Mouse (Mus musculus) adrenal gland, postnatal 14 days (tissue): ENCODE results near the gene Il12a. TPM values are rescaled to one million over a fixed set of nuclear protein-coding genes. Genes with fewer than 3 reads are reported as not detected.
"Not testable (repeated sequence)": the region's sequence is repeated elsewhere in the genome, so short reads cannot be mapped to it uniquely, and the experiment has no call there.

Source experiments
- DNase-seq: peaks from one replicate; pipeline ENCODE4 v3.0.0; 2021; ENCODE audit warnings: mixed read lengths
- total RNA-seq: library from RNA; stranded (reverse); gene quantifications from 2 replicates; pipeline ENCODE4 v1.2.3, GENCODE M21; 2021

Il12a gene
- total RNA-seq, 1 experiment from 2014 or later = 0.59 TPM

- no peak for DNase-seq
Measured at GRCm38 (mm10) chr3:68742718-68743471, 52.5 kb downstream of the Il12a start.

- DNase-seq = no peak
Measured at GRCm38 (mm10) chr3:68743472-68743732, 53.0 kb downstream of the Il12a start.

GRCm38 (mm10) chr3:68744162-68744561 lies 53.7 kb downstream of the Il12a start:
- DNase-seq = no peak

- DNase-seq = no peak
Measured at GRCm38 (mm10) chr3:68745033-68745432, 54.6 kb downstream of the Il12a start.

- DNase-seq = not testable (repeated sequence)
Measured at GRCm38 (mm10) chr3:68746282-68746681, 55.8 kb downstream of the Il12a start.

Other genes starting within 250 kb of the Il12a start
- gene 1110032F04Rik, start 178.9 kb downstream of the Il12a start, total RNA-seq = 0.19 and 0.68 TPM in 2 replicates